Mouse (Mus musculus): ENCODE measurements at regions not wholly inside any gene's neighbourhood (a gene's known extent, or its start where the extent isn't known, plus 50 kb on each side); places are given as distances from the start of the nearest gene placed in this dataset.

DNA sequence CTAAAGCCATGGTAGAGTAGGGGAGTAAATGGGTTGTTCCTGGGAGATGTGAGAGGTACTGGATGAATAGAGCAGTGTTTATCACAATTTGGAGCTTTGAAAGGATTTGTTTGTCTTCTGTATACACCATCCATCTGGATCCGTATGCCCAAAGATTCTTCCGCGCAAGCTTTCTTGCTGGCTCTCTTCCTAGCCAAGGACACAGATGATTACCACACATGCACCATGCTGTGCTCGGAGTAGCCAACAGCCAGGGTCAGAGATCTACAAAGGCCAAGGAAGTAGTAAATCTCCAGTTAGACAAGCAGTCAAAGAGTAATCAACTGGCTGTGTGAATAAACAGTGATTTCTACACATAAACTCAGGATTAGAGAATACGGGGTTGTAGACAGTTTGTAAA is 113.3 kb upstream of the Arntl start:
- Histone ChIP-seq H3K4me1 (replicated peaks; ENCODE audit: low read depth, low read length) (peaks cover 5% of the 10 kb centered on the region), H3K4me3 (replicated peaks; ENCODE audit: low read length) (no peak overlapping the region), H3K36me3 (ENCODE audit: insufficient read depth, low read length) (no peaks in the 10 kb centered on the region), H3K9me3 (ENCODE audit: low read length) (no peaks in the 10 kb centered on the region), H3K27me3 (ENCODE audit: insufficient read depth, low read length) (peaks cover 7% of the 10 kb centered on the region; the same call in 1 of the 2 replicates)
- no peak for TF ChIP-seq POU5F1 (IDR thresholded peaks at IDR 0.05; ENCODE audit: borderline replicate concordance, low read length)
- no peak for TF ChIP-seq CTCF (conservative IDR thresholded peaks at IDR 0.05; ENCODE audit: low read length)
- no peak for TF ChIP-seq NANOG (IDR thresholded peaks at IDR 0.05; ENCODE audit: borderline replicate concordance, low read length)

DNA sequence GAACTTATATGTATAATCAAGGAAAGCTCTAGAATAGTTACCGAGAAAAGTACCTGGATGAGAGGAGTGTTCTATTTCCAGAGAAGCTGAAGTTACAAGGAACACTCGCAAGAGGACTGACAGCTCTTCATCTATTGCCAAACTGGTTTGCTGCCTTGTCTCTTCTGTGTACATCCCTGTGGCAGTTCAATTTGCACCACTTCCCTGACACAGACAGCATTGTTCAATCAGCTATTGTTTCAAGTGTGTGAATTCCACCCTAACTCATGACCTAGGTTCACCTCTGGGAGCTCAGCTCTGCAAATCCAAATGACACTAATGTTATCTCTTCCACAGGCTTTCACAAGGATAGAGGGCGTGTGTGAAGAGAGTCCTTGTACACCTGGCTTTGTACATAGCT is 112.2 kb upstream of the Arntl start:
- H3K36me3 ChIP-seq (ENCODE audit: insufficient read depth, low read length) = no peaks in the 10 kb centered on the region
- peaks cover 5% of the 10 kb centered on the region for H3K4me1 ChIP-seq (replicated peaks; ENCODE audit: low read depth, low read length)
- TF ChIP-seq POU5F1 (IDR thresholded peaks at IDR 0.05; ENCODE audit: borderline replicate concordance, low read length) (no peak), CTCF (conservative IDR thresholded peaks at IDR 0.05; ENCODE audit: low read length) (no peak), NANOG (IDR thresholded peaks at IDR 0.05; ENCODE audit: borderline replicate concordance, low read length) (no peak)
- peaks cover 7% of the 10 kb centered on the region; the same call in 1 of the 2 replicates for H3K27me3 ChIP-seq (ENCODE audit: insufficient read depth, low read length)
- H3K4me3 ChIP-seq (replicated peaks; ENCODE audit: low read length) = no peak overlapping the region
- H3K9me3 ChIP-seq (ENCODE audit: low read length) = no peaks in the 10 kb centered on the region

DNA sequence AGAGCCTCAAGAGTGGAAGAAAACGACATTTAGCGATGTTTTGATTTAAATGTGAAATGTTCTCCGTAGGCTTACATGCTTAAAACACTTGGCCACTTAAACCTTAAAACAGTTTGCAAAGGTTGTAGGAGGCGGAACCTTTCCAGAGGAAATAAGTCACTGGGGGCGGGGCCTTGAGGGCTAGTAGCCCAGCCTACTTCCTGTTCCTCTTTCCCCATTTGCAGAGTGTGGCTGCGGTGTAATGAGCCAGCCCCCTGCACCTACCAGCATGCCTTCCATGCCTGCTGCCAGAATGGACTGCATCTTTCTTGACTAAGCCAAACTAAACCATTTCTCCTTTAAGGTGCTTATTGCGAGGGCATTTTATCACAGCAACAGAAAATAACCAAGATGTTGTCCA is 103.0 kb upstream of the Arntl start:
- Histone ChIP-seq H3K9me3 (ENCODE audit: low read length) (no peaks in the 10 kb centered on the region), H3K4me3 (replicated peaks; ENCODE audit: low read length) (no peak overlapping the region), H3K27me3 (ENCODE audit: insufficient read depth, low read length) (no peaks in the 10 kb centered on the region), H3K4me1 (replicated peaks; ENCODE audit: low read depth, low read length) (peaks cover 12% of the 10 kb centered on the region), H3K36me3 (ENCODE audit: insufficient read depth, low read length) (no peaks in the 10 kb centered on the region)
- TF ChIP-seq POU5F1 (IDR thresholded peaks at IDR 0.05; ENCODE audit: borderline replicate concordance, low read length) = no peak
- no peak for TF ChIP-seq NANOG (IDR thresholded peaks at IDR 0.05; ENCODE audit: borderline replicate concordance, low read length)
- TF ChIP-seq CTCF (conservative IDR thresholded peaks at IDR 0.05; ENCODE audit: low read length) = no peak

DNA sequence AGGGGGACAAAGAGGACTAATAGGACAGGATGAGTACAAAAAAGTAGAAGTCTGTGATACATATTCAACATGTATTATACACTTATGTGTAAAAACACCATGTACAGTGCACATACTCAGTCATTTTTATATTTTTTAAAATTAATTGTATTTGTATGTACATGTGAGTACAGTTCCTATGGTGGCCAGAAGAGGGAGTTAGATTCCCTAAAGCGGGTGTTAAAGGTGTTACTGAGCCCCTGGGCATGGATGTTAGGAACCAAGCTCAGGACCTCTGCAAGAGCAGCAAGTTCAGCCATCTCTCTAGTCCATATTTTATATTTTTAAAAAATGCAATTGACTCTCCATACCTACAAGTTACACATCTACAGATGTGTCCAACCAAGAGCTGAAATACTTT is 101.9 kb upstream of the Arntl start:
- peaks cover 17% of the 10 kb centered on the region for H3K4me1 ChIP-seq (replicated peaks; ENCODE audit: low read depth, low read length)
- no peaks in the 10 kb centered on the region for H3K27me3 ChIP-seq (ENCODE audit: insufficient read depth, low read length)
- no peak for TF ChIP-seq NANOG (IDR thresholded peaks at IDR 0.05; ENCODE audit: borderline replicate concordance, low read length)
- TF ChIP-seq CTCF (conservative IDR thresholded peaks at IDR 0.05; ENCODE audit: low read length) = peak; percentile 86
- TF ChIP-seq POU5F1 (IDR thresholded peaks at IDR 0.05; ENCODE audit: borderline replicate concordance, low read length) = no peak
- H3K36me3 ChIP-seq (ENCODE audit: insufficient read depth, low read length) = no peaks in the 10 kb centered on the region
- no peak overlapping the region for H3K4me3 ChIP-seq (replicated peaks; ENCODE audit: low read length)
- H3K9me3 ChIP-seq (ENCODE audit: low read length) = no peaks in the 10 kb centered on the region

DNA sequence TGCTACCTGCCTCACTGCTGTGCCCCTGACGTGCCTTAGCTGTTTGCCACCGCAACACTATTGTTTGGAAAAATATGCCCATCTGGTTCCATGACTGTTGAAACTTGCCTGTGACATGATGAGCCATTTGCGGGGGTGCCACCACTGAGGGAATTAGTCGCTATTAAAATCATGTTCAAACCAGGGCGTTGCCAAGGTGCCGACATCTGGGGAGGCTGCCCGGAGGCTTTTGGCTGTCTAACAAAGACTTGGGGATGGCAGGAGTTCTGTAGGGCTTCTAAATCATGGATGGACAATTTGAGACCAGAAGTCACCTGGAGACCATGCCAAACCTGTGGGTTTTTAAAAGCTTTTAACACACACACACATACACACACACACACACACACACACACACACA is 100.5 kb upstream of the Arntl start:
- H3K4me1 ChIP-seq (replicated peaks; ENCODE audit: low read depth, low read length) = peaks cover 23% of the 10 kb centered on the region
- H3K36me3 ChIP-seq (ENCODE audit: insufficient read depth, low read length) = no peaks in the 10 kb centered on the region
- TF ChIP-seq POU5F1 (IDR thresholded peaks at IDR 0.05; ENCODE audit: borderline replicate concordance, low read length) = no peak
- no peak for TF ChIP-seq CTCF (conservative IDR thresholded peaks at IDR 0.05; ENCODE audit: low read length)
- TF ChIP-seq NANOG (IDR thresholded peaks at IDR 0.05; ENCODE audit: borderline replicate concordance, low read length) = no peak
- H3K9me3 ChIP-seq (ENCODE audit: low read length) = no peaks in the 10 kb centered on the region
- no peaks in the 10 kb centered on the region for H3K27me3 ChIP-seq (ENCODE audit: insufficient read depth, low read length)
- H3K4me3 ChIP-seq (replicated peaks; ENCODE audit: low read length) = no peak overlapping the region

DNA sequence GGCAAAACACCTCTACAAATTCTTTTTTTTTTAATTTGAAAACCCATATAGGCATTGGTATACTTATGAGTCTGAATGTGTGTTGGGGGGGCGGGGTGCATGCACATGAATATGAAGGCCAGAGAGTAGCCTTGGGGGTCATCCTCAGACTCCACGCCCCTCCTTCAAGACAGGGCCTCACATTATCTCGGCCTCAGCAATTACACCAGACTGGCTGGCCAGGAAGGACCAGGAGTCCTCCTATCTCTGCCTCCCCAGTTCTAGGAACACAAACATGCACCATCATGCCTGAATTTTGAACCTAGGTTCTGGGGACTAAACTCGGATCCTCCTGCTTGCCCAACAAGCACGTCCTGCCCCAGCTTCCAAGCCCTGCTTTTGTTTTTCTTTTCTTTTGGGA is 99.3 kb upstream of the Arntl start:
- Histone ChIP-seq H3K27me3 (ENCODE audit: insufficient read depth, low read length) (no peaks in the 10 kb centered on the region), H3K9me3 (ENCODE audit: low read length) (no peaks in the 10 kb centered on the region), H3K4me1 (replicated peaks; ENCODE audit: low read depth, low read length) (peaks cover 23% of the 10 kb centered on the region), H3K4me3 (replicated peaks; ENCODE audit: low read length) (no peak overlapping the region), H3K36me3 (ENCODE audit: insufficient read depth, low read length) (no peaks in the 10 kb centered on the region)
- TF ChIP-seq NANOG (IDR thresholded peaks at IDR 0.05; ENCODE audit: borderline replicate concordance, low read length) (no peak), POU5F1 (IDR thresholded peaks at IDR 0.05; ENCODE audit: borderline replicate concordance, low read length) (no peak), CTCF (conservative IDR thresholded peaks at IDR 0.05; ENCODE audit: low read length) (no peak)

DNA sequence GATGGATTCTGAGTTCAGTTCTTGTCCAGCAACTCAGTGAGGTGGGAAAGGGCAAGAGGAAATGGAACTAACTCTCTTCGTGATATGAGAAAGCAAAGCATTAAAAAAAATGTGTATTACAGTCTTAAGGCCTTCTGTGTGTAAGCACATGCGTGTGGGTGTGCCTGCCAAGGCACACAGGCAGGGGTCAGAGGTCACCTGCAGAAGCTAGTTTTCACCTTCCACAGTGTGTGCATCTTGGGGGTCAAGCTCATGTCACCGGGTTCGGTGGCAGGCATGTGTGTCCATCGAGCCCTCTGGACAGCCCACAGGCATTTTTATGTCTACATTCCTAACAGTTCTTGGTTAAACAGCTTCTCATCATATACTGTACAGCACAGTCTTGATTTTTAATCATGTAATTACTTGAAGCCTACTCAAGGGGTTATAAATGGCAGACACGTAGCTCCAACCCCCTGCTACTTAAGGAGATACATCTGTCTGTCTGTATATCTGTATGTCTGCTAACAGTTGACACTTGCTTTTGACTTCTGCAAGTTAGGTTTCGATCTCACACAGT is 98.7 kb upstream of the Arntl start:
- Histone ChIP-seq H3K4me3 (replicated peaks; ENCODE audit: low read length) (no peak overlapping the region), H3K36me3 (ENCODE audit: insufficient read depth, low read length) (no peaks in the 10 kb centered on the region), H3K4me1 (replicated peaks; ENCODE audit: low read depth, low read length) (peaks cover 21% of the 10 kb centered on the region), H3K27me3 (ENCODE audit: insufficient read depth, low read length) (no peaks in the 10 kb centered on the region), H3K9me3 (ENCODE audit: low read length) (no peaks in the 10 kb centered on the region)
- no peak for TF ChIP-seq POU5F1 (IDR thresholded peaks at IDR 0.05; ENCODE audit: borderline replicate concordance, low read length)

DNA sequence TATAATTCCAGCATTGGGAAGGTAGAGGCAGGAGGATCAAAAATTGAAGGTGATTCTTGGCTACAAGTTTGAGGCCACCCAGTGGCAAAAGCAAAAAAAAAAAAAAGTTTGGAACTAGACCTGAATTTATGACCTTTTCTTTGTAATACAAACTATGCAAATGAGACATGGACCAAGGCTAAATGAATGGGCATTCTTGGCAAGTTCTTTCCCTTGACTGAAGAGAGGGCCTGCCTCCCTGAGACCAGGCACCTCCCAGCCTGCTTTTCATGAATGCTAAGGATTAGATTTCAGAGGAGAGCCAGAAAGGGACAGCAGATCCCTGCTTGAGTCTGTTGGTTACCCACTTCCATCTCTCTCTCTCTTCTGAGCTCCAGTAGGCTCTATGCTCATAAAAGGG is 97.8 kb upstream of the Arntl start:
- no peak overlapping the region for H3K4me3 ChIP-seq (replicated peaks; ENCODE audit: low read length)
- no peaks in the 10 kb centered on the region for H3K36me3 ChIP-seq (ENCODE audit: insufficient read depth, low read length)
- peaks cover 12% of the 10 kb centered on the region for H3K4me1 ChIP-seq (replicated peaks; ENCODE audit: low read depth, low read length)
- TF ChIP-seq CTCF (conservative IDR thresholded peaks at IDR 0.05; ENCODE audit: low read length) (no peak), NANOG (IDR thresholded peaks at IDR 0.05; ENCODE audit: borderline replicate concordance, low read length) (no peak), POU5F1 (IDR thresholded peaks at IDR 0.05; ENCODE audit: borderline replicate concordance, low read length) (no peak)
- no peaks in the 10 kb centered on the region for H3K27me3 ChIP-seq (ENCODE audit: insufficient read depth, low read length)
- no peaks in the 10 kb centered on the region for H3K9me3 ChIP-seq (ENCODE audit: low read length)

DNA sequence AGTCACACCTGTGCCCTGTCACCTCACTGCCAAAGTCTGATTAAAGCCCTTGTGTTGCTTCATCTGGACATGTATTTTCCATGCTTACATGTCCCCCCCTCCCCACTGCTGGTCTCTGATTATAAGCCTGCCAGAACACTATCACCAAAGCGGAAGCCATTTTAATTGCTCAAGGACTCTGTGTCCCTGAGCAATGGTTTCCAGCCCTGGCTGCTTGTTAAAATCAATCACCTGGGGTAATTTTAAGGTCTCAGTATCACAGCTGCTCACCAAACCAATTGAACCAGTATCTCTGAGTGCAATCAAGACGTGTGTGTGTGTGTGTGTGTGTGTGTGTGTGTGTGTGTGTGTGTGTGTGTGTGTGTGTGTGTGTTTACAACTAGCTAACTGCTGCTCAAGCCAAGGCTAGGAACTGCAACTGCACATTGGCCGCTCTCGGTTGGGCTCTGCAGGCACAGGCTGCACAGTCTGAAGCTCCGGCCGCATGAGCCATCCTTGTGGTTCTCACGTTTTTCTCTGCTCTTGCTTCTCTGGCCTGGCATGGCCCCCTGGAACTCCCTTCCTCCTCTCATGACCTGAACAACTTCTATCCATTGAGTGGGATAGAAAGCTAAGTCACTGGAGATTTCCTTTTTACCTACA is 96.3 kb upstream of the Arntl start:
- Histone ChIP-seq H3K27me3 (ENCODE audit: insufficient read depth, low read length) (no peaks in the 10 kb centered on the region), H3K4me3 (replicated peaks; ENCODE audit: low read length) (no peak overlapping the region), H3K36me3 (ENCODE audit: insufficient read depth, low read length) (no peaks in the 10 kb centered on the region), H3K4me1 (replicated peaks; ENCODE audit: low read depth, low read length) (peaks cover 11% of the 10 kb centered on the region), H3K9me3 (ENCODE audit: low read length) (no peaks in the 10 kb centered on the region)
- TF ChIP-seq NANOG (IDR thresholded peaks at IDR 0.05; ENCODE audit: borderline replicate concordance, low read length) = no peak
- no peak for TF ChIP-seq POU5F1 (IDR thresholded peaks at IDR 0.05; ENCODE audit: borderline replicate concordance, low read length)
- TF ChIP-seq CTCF (conservative IDR thresholded peaks at IDR 0.05; ENCODE audit: low read length) = no peak
